Mouse (Mus musculus): Measurements from ENCODE around the gene Eef1akmt2.

DNA sequence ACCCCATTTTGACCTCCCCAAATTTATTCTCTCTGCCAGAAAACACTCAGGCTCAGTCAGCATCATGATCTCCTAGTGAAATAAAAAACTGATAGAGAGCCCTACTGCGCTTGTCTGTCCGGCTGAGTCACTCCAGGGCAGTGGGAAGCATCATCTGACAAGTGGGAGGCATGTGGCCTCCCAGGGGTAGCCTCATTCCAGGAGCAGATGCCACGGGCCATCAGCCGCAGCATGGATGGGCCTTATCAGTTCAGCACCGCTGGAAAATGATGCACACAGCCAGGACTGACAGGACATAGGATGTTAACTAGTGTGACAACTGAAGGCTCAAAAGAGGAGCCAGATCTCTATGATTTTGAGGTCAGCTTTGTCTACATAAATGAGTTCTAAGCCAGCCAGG is 11.2 kb downstream of the Eef1akmt2 start:
- no peak for TF ChIP-seq CTCF (IDR thresholded peaks at IDR 0.05; ENCODE audit: extremely low read depth, insufficient read depth, low read length)
- TF ChIP-seq POLR2A (IDR thresholded peaks at IDR 0.05; ENCODE audit: extremely low read depth, insufficient read depth, low read length) = no peak

Data from cortical plate, adult 2 months (tissue).